Mouse (Mus musculus) brain, adult 10 weeks (tissue): Measurements from ENCODE around the gene Agtr1b. TPM values are rescaled to one million over a fixed set of nuclear protein-coding genes. Genes with fewer than 3 reads are reported as not detected.

Experiments
- polyA plus RNA-seq: library from polyadenylated mRNA; stranded (reverse); fragments of 350-450 nt; fragmentation: Illumina TruSeq; extraction: RNeasy Lipid Tissue Mini Kit (QIAGEN cat#74804); gene quantifications from one replicate; pipeline ENCODE4 v1.2.3, GENCODE M21; 2015; ENCODE audit warnings: low read depth, low replicate concordance

Agtr1b gene
- 0.28 TPM for polyA plus RNA-seq

GRCm38 (mm10) chr3:20366558-20367522 lies at the start of gene Agtr1b:
Gene Agtr1b, minus strand, starts transcription at chr3:20367177.

GRCm38 (mm10) chr3:20275633-20276032 lies 91.3 kb downstream of the Agtr1b start, which contains the start of gene Cpb1:
Gene Cpb1, minus strand, starts transcription at chr3:20275733.

Other genes with a start within 250 kb of the Agtr1b start
- 43.8 TPM for gene Gyg, start 211.9 kb downstream of the Agtr1b start, polyA plus RNA-seq
- not detected for gene Cpa3, start 125.0 kb downstream of the Agtr1b start, polyA plus RNA-seq
- not detected for gene Cpb1, start 91.4 kb downstream of the Agtr1b start, polyA plus RNA-seq